Mouse (Mus musculus) ES-Bruce4 (cell line): ENCODE results near the gene Tbc1d1. TPM values are rescaled to one million over a fixed set of nuclear protein-coding genes. Genes with fewer than 3 reads are reported as not detected.
A peak's percentile ranks its signal among the peaks of the same experiment; 100 is the strongest.

Experiments
- H3K27ac ChIP-seq: 2 replicates; pipeline ENCODE4 v1.5.1; 2012; ENCODE audit warnings: low read length, inconsistent platforms; ENCODE audit not compliant: insufficient read depth
- H3K27me3 ChIP-seq: 2 replicates; pipeline ENCODE4 v1.6.1; 2012; ENCODE audit warnings: mild to moderate bottlenecking, low read length, inconsistent platforms; ENCODE audit not compliant: control insufficient read depth, poor library complexity, insufficient read depth, severe bottlenecking
- H3K36me3 ChIP-seq: 2 replicates; pipeline ENCODE4 v1.6.1; 2012; ENCODE audit warnings: inconsistent platforms, mild to moderate bottlenecking, low read length, moderate library complexity; ENCODE audit not compliant: control insufficient read depth, poor library complexity, insufficient read depth, severe bottlenecking
- H3K4me1 ChIP-seq: one replicate; pipeline ENCODE4 v1.8.1; 2011; ENCODE audit warnings: low read length; ENCODE audit not compliant: control insufficient read depth, insufficient read depth
- H3K4me3 ChIP-seq: 2 replicates; pipeline ENCODE4 v1.5.1; 2011; ENCODE audit warnings: low read depth, mild to moderate bottlenecking, low read length
- H3K9ac ChIP-seq: 2 replicates; pipeline ENCODE4 v1.6.1; 2012; ENCODE audit warnings: low read depth, mild to moderate bottlenecking, inconsistent platforms; ENCODE audit not compliant: poor library complexity, severe bottlenecking
- H3K9me3 ChIP-seq: replicated peaks from 2 replicates; pipeline ENCODE4 v1.6.1; 2012; ENCODE audit warnings: mild to moderate bottlenecking, low read length, inconsistent platforms; ENCODE audit not compliant: control insufficient read depth, poor library complexity, insufficient read depth, severe bottlenecking
- CTCF ChIP-seq: IDR thresholded peaks from one replicate; pipeline ENCODE4 v1.8.1; 2011; ENCODE audit warnings: low read depth, low read length
- EP300 ChIP-seq: IDR thresholded peaks from 2 replicates; pipeline ENCODE4 v1.6.1; 2011; ENCODE audit warnings: low read depth, low read length; ENCODE audit not compliant: insufficient read depth
- POLR2A ChIP-seq: IDR thresholded peaks from one replicate; pipeline ENCODE4 v1.8.1; 2011; ENCODE audit warnings: low read length; ENCODE audit not compliant: insufficient read depth
- polyA plus RNA-seq: library from polyadenylated mRNA; stranded (reverse); fragments of >200 nt; gene quantifications from 2 replicates; pipeline ENCODE4 v1.2.4, GENCODE M21; 2011; ENCODE audit warnings: low read depth; ENCODE audit not compliant: missing spikeins, insufficient read depth, insufficient read length

Tbc1d1 gene
- polyA plus RNA-seq, 1 experiment = 46.2 TPM

DNA sequence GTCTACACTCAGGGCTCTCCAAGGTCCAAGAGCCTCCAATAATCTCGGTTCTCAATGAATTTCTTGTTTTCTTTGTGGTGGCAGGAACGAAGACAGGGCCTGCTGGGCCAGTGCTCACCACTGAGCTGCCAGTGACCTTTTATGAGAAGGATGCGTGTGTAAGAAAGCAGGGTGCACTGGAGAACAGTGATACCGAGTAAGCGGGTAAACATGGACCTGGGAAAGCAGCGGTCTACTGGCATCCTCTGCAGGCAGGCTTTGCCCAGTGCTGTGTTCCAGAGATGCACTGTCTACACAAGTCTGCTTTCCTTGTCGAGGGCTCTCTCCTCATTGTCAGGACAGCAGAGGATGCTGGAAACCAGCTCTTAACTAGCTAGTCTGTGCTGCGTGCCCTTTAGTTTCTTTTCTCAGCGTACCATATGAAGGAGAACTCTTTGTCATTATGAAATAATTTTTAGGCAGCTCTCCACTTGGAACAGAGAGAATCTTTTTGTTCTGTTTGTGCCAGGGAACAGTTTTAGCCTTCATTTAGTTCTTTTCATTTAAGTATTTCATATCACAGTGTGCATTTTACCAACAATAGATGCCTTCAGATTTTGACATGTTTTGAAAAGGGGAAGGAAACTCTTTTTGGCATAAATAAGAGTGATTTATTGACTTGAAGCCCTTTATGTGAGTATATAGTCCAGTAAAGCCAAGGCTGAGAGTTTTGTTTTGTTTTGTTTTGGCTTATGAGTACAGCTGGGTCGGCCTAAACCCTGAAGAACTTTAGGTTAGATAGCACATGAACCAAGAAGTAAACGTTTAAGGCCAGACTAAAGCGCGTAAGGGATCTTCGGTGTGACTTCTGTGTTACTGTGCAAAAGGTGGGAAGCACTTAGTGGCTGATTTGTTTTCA is 132.2 kb downstream of the Tbc1d1 start:
- Histone ChIP-seq H3K9ac (no peak overlapping the region), H3K9me3 (no peaks in the 10 kb centered on the region), H3K4me3 (no peak overlapping the region), H3K4me1 (no peaks in the 10 kb centered on the region), H3K27ac (no peak overlapping the region), H3K36me3 (no peaks in the 10 kb centered on the region; the same call in 1 of the 2 replicates), H3K27me3 (no peaks in the 10 kb centered on the region)
- TF ChIP-seq EP300 (no peak), CTCF (no peak), POLR2A (no peak)

DNA sequence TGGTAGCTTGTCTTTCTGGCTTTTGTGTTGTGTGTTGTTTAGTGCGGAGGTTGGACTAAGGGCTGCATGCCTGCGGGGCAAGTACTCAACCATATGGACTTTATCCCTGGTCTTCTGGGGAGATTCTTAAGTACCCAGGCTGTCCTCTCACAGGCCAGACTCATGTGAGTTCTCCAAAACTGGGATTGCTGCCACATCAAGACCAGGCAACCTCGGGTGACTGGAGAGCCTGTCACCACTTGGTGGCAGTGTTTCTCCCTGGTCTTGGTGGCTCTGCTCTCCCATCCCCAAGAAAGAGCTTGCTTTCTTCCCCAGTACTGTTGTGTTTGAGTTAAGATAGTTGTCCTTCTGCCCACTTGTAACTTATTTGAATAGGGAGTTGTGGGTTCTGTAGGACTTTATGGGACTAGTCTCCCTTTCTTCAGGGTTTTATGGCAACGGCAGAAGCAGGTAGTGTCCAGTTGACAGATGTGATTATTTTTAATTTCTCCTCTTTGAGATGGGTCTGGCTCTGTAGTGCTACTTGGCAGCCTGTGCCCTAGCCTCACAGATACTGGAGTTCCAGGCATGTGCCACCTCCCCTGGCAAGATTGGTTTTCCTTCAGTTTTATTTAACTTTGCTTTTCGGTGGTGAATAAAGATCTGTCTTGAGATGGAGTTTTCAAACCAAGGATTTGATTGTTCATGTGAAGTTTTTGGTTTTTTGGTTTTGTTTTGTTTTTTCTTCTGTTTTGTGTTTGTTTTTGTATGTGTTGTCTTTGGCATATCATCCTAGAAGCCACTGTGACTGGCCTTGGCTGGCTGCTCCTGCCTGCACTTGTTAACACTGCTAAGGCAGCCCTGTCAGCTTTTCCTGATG is 133.3 kb downstream of the Tbc1d1 start:
- Histone ChIP-seq H3K9me3 (no peaks in the 10 kb centered on the region), H3K36me3 (no peaks in the 10 kb centered on the region; the same call in 1 of the 2 replicates), H3K4me3 (no peak overlapping the region), H3K9ac (no peak overlapping the region), H3K27ac (no peak overlapping the region), H3K27me3 (no peaks in the 10 kb centered on the region), H3K4me1 (no peaks in the 10 kb centered on the region)
- TF ChIP-seq CTCF = peak; percentile 90
- TF ChIP-seq POLR2A = no peak
- no peak for TF ChIP-seq EP300

DNA sequence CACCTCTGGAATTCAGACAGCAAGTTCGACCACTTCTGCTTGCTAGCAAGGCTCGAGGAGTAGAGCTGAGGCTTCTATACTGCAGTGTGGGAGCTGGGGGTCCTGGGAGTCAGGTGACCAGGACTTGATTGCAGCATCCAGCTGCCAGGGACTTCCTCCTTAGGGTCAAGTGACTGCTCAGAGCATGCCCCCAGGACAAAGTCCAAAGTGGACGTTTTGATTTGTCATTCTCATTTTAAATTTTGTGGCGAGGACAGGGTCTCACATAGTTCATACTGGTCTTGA is 133.9 kb downstream of the Tbc1d1 start:
- H3K4me3 ChIP-seq = no peak overlapping the region
- H3K9ac ChIP-seq = no peak overlapping the region
- H3K9me3 ChIP-seq = no peaks in the 10 kb centered on the region
- TF ChIP-seq EP300 (no peak), POLR2A (no peak), CTCF (no peak)
- H3K36me3 ChIP-seq = no peaks in the 10 kb centered on the region; the same call in 1 of the 2 replicates
- H3K27me3 ChIP-seq = no peaks in the 10 kb centered on the region
- H3K27ac ChIP-seq = no peak overlapping the region
- no peaks in the 10 kb centered on the region for H3K4me1 ChIP-seq

DNA sequence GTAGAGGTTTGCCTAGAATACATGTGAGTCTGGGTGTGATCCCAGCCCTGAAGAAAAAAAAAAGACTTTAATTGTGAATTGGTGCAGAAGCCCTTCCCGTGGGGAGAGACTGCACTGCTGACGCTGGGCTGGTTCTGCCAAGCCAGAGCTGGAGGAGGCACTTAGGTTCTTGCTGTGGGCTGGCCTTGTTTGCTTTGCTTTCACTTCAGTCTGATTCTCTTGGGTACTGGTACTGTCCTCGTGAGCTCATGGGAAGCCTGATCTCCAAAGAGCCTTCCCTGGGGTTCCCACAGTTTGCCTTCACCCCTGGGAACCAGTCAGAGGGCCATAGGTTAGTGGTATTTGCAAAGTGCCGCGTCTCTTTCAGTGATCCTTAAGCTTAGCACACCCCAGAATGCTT is 135.6 kb downstream of the Tbc1d1 start:
- H3K9ac ChIP-seq = no peak overlapping the region
- H3K4me3 ChIP-seq = no peak overlapping the region
- H3K36me3 ChIP-seq = peaks cover 3% of the 10 kb centered on the region; the same call in 1 of the 2 replicates
- H3K4me1 ChIP-seq = peaks cover 2% of the 10 kb centered on the region
- TF ChIP-seq POLR2A = no peak
- no peak for TF ChIP-seq EP300
- no peak for TF ChIP-seq CTCF
- H3K27me3 ChIP-seq = no peaks in the 10 kb centered on the region
- H3K9me3 ChIP-seq = no peaks in the 10 kb centered on the region
- no peak overlapping the region for H3K27ac ChIP-seq

DNA sequence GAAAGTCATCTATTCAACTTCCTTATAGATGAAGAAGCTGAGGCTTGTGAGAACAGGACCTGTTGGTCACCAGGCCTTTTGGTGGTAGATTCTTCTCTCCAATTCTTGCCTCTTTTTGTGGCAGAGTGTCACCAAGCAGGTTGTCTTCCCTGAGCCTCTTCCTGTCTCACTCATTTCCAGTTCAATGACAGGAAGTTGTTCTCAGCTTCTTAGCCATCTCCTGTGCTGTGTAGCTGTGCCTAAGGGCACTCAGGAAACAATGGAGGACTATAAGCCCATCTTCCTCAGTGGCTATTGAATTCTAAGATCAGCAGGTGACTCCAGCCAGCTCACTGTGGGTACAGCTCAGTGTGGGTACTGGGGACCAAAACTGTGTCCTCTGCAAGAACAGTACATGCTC is 139.5 kb downstream of the Tbc1d1 start:
- H3K27me3 ChIP-seq = no peaks in the 10 kb centered on the region
- H3K4me1 ChIP-seq = peaks cover 5% of the 10 kb centered on the region
- no peak overlapping the region for H3K4me3 ChIP-seq
- peaks cover 3% of the 10 kb centered on the region; the same call in 1 of the 2 replicates for H3K36me3 ChIP-seq
- no peak overlapping the region for H3K9ac ChIP-seq
- no peak for TF ChIP-seq CTCF
- H3K27ac ChIP-seq = no peak overlapping the region
- H3K9me3 ChIP-seq = no peaks in the 10 kb centered on the region

- H3K27ac ChIP-seq = no peak overlapping the region
- H3K4me3 ChIP-seq = no peak overlapping the region
- peaks cover 5% of the 10 kb centered on the region for H3K4me1 ChIP-seq
- H3K27me3 ChIP-seq = no peaks in the 10 kb centered on the region
- no peak for TF ChIP-seq POLR2A
- TF ChIP-seq CTCF = no peak
- no peak for TF ChIP-seq EP300
- H3K36me3 ChIP-seq = peaks cover 3% of the 10 kb centered on the region; the same call in 1 of the 2 replicates
- H3K9ac ChIP-seq = no peak overlapping the region
- H3K9me3 ChIP-seq = no peaks in the 10 kb centered on the region
Observed at GRCm38 (mm10) chr5:64296328-64296727, 140.2 kb downstream of the Tbc1d1 start.
